Mouse (Mus musculus) adrenal gland, postnatal 10 days (tissue): ENCODE measurements around the gene Olfr48. TPM values are rescaled to one million over a fixed set of nuclear protein-coding genes. Genes with fewer than 3 reads are reported as not detected.

Experiments used
- DNase-seq: peaks from one replicate; pipeline ENCODE4 v3.0.0; 2021; ENCODE audit warnings: mixed read lengths
- long read RNA-seq, 2 experiments: library from polyadenylated mRNA; stranded (forward); transcript quantifications; one replicate each; pipeline ENCODE4 v2.0.0; 2021
- total RNA-seq, 2 experiments: library from RNA; stranded (reverse); gene quantifications; 2 replicates each; pipeline ENCODE4 v1.2.3; 2021

Olfr48 gene
- total RNA-seq: not detected
- long read RNA-seq, experiment 1: 0 reads
- long read RNA-seq, experiment 2: 0 reads

- DNase-seq: no peak
Measured at GRCm38 (mm10) chr2:89848105-89848504, at the start of gene Olfr48. Olfr48 (minus strand) TSS chr2:89848205.

- no peak for DNase-seq
Measured at GRCm38 (mm10) chr2:89878137-89878536, 30.1 kb upstream of the Olfr48 start, which contains the start of gene Olfr1257. Olfr1257 (plus strand) TSS chr2:89878437.

GRCm38 (mm10) chr2:89849230-89849629, 1.2 kb upstream of the Olfr48 start:
- DNase-seq: no peak

- DNase-seq: no peak
Measured at GRCm38 (mm10) chr2:89841455-89841854, 6.5 kb downstream of the Olfr48 start, which contains the start of gene Olfr1256. Olfr1256 (minus strand) TSS chr2:89841555.

- no peak for DNase-seq
Measured at GRCm38 (mm10) chr2:89820216-89820615, 27.8 kb downstream of the Olfr48 start.

- no peak for DNase-seq
Measured at GRCm38 (mm10) chr2:89811751-89812150, 36.3 kb downstream of the Olfr48 start, which contains the start of gene Olfr1255. Olfr1255 (plus strand) TSS chr2:89812051.

GRCm38 (mm10) chr2:89810751-89811150, 37.3 kb downstream of the Olfr48 start:
- DNase-seq: no peak

- no peak for DNase-seq
Measured at GRCm38 (mm10) chr2:89799583-89799982, 48.4 kb downstream of the Olfr48 start.

GRCm38 (mm10) chr2:89793519-89793918, 54.5 kb downstream of the Olfr48 start, which contains the start of gene Olfr1254:
Olfr1254 (minus strand) TSS chr2:89793619.
- no peak for DNase-seq

Other genes with a start within 250 kb of the Olfr48 start
- gene Olfr1247, start 234.1 kb downstream of the Olfr48 start, total RNA-seq: not detected
- gene Olfr1248, start 230.0 kb downstream of the Olfr48 start, total RNA-seq: not detected
- gene Olfr1249, start 213.2 kb downstream of the Olfr48 start, total RNA-seq: not detected
- gene Olfr1250, start 186.7 kb downstream of the Olfr48 start, total RNA-seq: not detected
- gene Olfr1251, start 176.3 kb downstream of the Olfr48 start, total RNA-seq: not detected
- gene Olfr1252, start 123.2 kb downstream of the Olfr48 start, total RNA-seq: not detected
- gene Olfr1253, start 91.1 kb downstream of the Olfr48 start, total RNA-seq: not detected
- not detected for gene Olfr1254, start 54.6 kb downstream of the Olfr48 start, total RNA-seq
- gene Olfr1255, start 36.2 kb downstream of the Olfr48 start, total RNA-seq: not detected
- gene Olfr1256, start 6.7 kb downstream of the Olfr48 start, total RNA-seq: not detected
- gene Olfr1257, start 30.2 kb upstream of the Olfr48 start, total RNA-seq: not detected
- not detected for gene Olfr1258, start 79.1 kb upstream of the Olfr48 start, total RNA-seq
- not detected for gene Olfr1259, start 100.5 kb upstream of the Olfr48 start, total RNA-seq
- gene Olfr1260, start 126.1 kb upstream of the Olfr48 start, total RNA-seq: not detected
- not detected for gene Olfr1261, start 143.0 kb upstream of the Olfr48 start, total RNA-seq
- not detected for gene Olfr1262, start 151.9 kb upstream of the Olfr48 start, total RNA-seq
- not detected for gene Olfr1263, start 163.9 kb upstream of the Olfr48 start, total RNA-seq
- gene Olfr1264, start 177.4 kb upstream of the Olfr48 start, total RNA-seq: not detected
- gene Olfr1265, start 187.1 kb upstream of the Olfr48 start, total RNA-seq: not detected
- gene Olfr140, start 215.4 kb upstream of the Olfr48 start, total RNA-seq: not detected